Mouse (Mus musculus) neural tube, embryonic 14.5 days (tissue): ENCODE measurements around the gene Rgl1. TPM values are rescaled to one million over a fixed set of nuclear protein-coding genes. Genes with fewer than 3 reads are reported as not detected.

Experiments
- ATAC-seq: fragments of 200-750 bp; cut with Nextera tagmentation; 2 replicates; pipeline ENCODE4 v1.8.0; 2017; ENCODE audit warnings: low read depth, mild to moderate bottlenecking, moderate TSS enrichment, moderate library complexity
- H3K27ac ChIP-seq: fragments of 300-500 bp; sonication (generic); 2 replicates; pipeline ENCODE4 v1.5.1; 2014; ENCODE audit warnings: low read depth, mild to moderate bottlenecking, control low read depth, low read length, moderate library complexity, mixed read lengths
- H3K27me3 ChIP-seq: fragments of 300-500 bp; sonication (generic); 2 replicates; pipeline ENCODE4 v1.6.1; 2014; ENCODE audit warnings: low read length; ENCODE audit not compliant: control insufficient read depth, insufficient read depth
- H3K36me3 ChIP-seq: fragments of 300-500 bp; sonication (generic); 2 replicates; pipeline ENCODE4 v1.6.1; 2014; ENCODE audit warnings: low read length, mixed read lengths; ENCODE audit not compliant: control insufficient read depth, insufficient read depth
- H3K4me1 ChIP-seq: fragments of 300-500 bp; sonication (generic); 2 replicates; pipeline ENCODE4 v1.6.1; 2014; ENCODE audit warnings: low read length; ENCODE audit not compliant: control insufficient read depth, insufficient read depth
- H3K4me2 ChIP-seq: fragments of 300-500 bp; sonication (generic); 2 replicates; pipeline ENCODE4 v1.6.1; 2014; ENCODE audit warnings: mild to moderate bottlenecking, low read depth, low read length, control low read depth
- H3K4me3 ChIP-seq: fragments of 300-500 bp; sonication (generic); 2 replicates; pipeline ENCODE4 v1.5.1; 2014; ENCODE audit warnings: low read depth, low read length, control low read depth, mixed read lengths
- H3K9ac ChIP-seq: fragments of 300-500 bp; sonication (generic); replicated peaks from 2 replicates; pipeline ENCODE4 v1.6.1; 2014; ENCODE audit warnings: low read depth, mild to moderate bottlenecking, control low read depth, low read length, mixed read lengths
- H3K9me3 ChIP-seq: fragments of 300-500 bp; sonication (generic); 2 replicates; pipeline ENCODE4 v1.6.1; 2016; ENCODE audit warnings: low read length; ENCODE audit not compliant: control insufficient read depth
- WGBS: fragments of 180-500 bp; shearing (Covaris S2); extraction: QIAGEN DNeasy Blood & Tissue Kit; methylation state at CpG from one replicate; pipeline ENCODE4 v1.1.7; 2014; 5-methylcytosine and 5-hydroxymethylcytosine counted together
- polyA plus RNA-seq: library from polyadenylated mRNA; unstranded; fragments of >200 nt; fragmentation: Nextera tagmentation; extraction: Ambion mirVana; gene quantifications from 2 replicates; pipeline ENCODE4 v1.2.1, GENCODE M21; 2014

The Rgl1 gene
- polyA plus RNA-seq: 14.9 and 23.8 TPM in 2 replicates

DNA sequence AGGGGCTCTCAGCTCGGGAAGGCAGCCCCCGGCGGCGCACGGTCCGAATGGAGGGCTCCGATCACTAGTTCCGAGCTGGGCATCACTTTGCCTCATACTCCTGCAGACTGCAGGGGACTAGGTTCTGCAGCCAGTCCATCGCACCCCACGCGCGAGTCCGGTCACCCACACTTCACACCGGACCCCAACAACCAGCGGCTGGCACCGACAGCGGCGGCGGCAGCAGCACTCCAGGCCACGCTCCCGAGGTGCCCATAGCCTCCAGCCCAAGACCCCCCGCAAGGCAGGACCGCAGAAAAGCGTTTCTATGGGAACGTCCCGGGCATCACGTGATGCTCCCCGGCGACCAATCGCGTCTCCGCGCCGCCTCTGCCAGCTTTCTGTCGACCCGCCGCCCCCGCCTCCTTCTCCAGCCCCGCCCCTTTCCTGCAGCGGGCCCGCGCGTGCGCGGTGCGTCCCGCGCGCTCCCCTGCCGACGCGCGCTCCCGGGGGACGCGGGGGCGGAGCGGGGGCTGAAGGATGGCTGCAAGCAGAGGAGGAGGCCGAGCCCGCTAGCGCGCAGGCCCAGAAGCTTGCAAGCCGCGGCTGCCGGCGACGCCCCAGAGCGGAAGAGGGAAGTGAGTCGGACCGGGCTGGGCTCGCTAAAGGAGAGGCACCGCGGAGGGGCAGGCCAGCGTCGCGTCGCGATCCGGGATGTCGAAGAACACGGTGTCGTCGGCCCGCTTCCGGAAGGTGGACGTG lies at the start of gene Rgl1, which contains the start of gene Arpc5:
TSS of gene Rgl1 (minus strand) at position 320 of the 741 bp plus-strand sequence.
TSS of gene Arpc5 (plus strand) at position 511 of the 741 bp plus-strand sequence.
- Histone ChIP-seq H3K36me3 (peaks cover 6% of the 10 kb centered on the region; the same call in 1 of the 2 replicates), H3K27ac (peak within 1 kb of the TSS; percentile 85), H3K9me3 (no peaks in the 10 kb centered on the region), H3K4me3 (peak within 1 kb of the TSS; percentile 94), H3K4me1 (peaks cover 3% of the 10 kb centered on the region; the same call in 1 of the 2 replicates), H3K4me2 (peak within 1 kb of the TSS; percentile 69), H3K27me3 (no peaks in the 10 kb centered on the region; the same call in 1 of the 2 replicates), H3K9ac (peak within 1 kb of the TSS; percentile 93)
- under 1% methylated on average over 83 of the region's 86 CpGs for WGBS
- ATAC-seq: peak; percentile 97

DNA sequence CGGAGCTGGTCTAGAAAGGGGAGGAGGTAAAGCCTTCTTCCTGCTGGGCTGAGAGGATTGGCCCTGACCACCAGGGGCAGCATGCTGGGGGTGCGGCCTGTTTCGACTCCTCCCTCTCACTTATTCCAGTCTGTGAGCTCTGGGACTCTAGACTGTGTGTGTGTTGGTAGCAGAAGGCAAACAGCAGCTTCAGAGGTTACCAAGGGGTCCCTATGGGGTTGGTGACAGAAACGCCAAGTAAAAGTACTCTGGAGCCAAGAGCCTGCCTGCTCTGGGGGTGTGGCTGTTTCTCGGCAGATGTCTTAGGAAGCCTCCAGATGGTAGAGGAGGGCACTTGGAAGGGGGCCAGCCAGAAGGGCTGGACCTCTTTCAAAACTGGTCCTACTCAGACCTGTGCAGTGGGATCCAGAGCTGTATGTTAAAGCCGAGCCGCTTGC lies 49.1 kb upstream of the Rgl1 start:
- no peak overlapping the region for H3K27ac ChIP-seq
- no peaks in the 10 kb centered on the region for H3K27me3 ChIP-seq
- 20% methylated on average over 7 of the region's 7 CpGs for WGBS
- no peaks in the 10 kb centered on the region for H3K36me3 ChIP-seq
- no peak overlapping the region for H3K4me2 ChIP-seq
- no peak overlapping the region for H3K4me3 ChIP-seq
- H3K4me1 ChIP-seq: peaks cover 13% of the 10 kb centered on the region; the same call in 1 of the 2 replicates
- H3K9me3 ChIP-seq: no peaks in the 10 kb centered on the region
- no peak overlapping the region for H3K9ac ChIP-seq
- peak; percentile 77 for ATAC-seq

DNA sequence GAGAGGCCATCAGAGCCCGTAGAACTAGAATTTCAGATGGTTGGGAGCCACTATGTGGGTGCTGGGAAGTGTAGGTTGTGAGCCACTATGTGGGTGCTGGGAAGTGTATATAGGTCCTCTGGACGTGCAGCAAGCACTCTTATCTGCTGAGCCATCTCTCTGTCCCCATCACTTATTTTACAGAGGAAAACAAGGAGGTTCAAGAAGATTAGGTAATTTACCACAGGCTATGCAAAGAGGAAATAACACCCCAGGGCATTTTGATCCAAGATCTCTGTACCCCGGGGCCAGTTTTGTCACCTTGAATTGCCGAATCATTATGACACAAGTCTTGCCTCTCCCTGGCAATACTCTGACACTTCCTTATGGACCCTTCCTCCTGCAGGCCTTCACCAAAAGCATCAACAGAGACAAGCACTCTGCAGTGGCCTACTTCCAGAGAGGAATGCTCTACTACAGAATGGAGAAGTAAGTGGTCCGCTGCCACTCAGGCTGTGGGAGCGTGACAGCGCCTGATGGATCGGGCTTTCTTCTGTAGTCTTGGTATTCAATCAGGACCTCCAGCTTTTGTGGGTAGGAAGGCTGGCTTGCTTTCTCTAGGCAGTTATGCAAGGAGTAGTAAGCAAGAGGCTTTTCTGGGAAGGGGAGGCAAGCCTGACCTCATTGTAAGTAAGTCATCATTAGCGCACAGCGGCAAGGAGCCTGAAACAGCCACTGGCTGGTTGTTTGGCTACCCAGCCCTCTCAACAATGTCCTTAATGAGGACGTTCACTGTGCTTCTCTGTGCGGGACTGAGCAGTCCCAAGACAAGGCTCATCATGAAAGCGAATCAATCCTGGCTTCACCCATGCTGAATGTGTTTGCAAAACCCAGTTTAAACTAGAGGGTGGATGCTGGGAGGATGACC lies 44.6 kb upstream of the Rgl1 start:
- H3K4me2 ChIP-seq: no peak overlapping the region
- no peak overlapping the region for H3K4me3 ChIP-seq
- 0 out of 2 replicates have a peak, but pooled peaks cover 5% of the 10 kb centered on the region for H3K4me1 ChIP-seq
- WGBS: 60% methylated on average over 13 of the region's 13 CpGs
- ATAC-seq: no peak
- H3K9ac ChIP-seq: no peak overlapping the region
- no peaks in the 10 kb centered on the region for H3K36me3 ChIP-seq
- no peaks in the 10 kb centered on the region for H3K9me3 ChIP-seq
- no peak overlapping the region for H3K27ac ChIP-seq
- no peaks in the 10 kb centered on the region for H3K27me3 ChIP-seq

DNA sequence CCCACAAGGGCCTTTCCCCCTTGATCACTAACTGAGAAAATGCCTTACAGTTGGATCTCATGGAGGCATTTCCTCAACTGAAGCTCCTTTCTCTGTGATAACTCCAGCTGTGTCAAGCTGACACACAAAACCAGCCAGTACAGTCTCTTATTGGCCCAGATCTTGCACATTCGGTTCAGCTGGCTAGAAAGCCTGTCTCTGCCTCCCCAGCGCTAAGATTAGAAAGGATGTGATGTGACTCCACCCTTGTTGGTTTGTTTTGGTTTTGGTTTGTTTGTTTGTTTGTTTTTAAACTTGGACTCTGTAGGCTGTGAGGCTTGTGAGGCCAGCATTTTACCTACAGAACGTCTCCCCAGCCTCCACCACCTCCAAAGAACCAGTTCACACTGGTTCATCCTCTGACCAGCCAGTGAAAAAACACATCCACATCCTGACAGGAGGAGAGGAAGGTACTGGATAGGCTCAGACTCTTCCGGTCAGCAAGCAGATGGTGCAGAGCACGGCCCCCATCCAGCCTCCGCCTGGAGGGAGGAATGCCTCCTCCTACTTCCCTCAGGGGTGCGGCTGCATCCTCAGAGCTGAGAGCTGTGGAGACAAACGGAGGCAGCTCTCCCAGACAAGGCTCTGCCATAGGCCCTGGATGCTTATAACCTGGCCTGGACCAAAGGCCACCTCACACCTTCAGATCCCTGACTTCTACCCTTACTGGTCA lies 43.5 kb upstream of the Rgl1 start:
- Histone ChIP-seq H3K27me3 (no peaks in the 10 kb centered on the region), H3K4me1 (no peaks in the 10 kb centered on the region), H3K9me3 (no peaks in the 10 kb centered on the region), H3K4me2 (no peak overlapping the region), H3K36me3 (no peaks in the 10 kb centered on the region), H3K4me3 (no peak overlapping the region), H3K9ac (no peak overlapping the region), H3K27ac (no peak overlapping the region)
- WGBS: 38% methylated on average over 8 of the region's 8 CpGs
- ATAC-seq: no peak

DNA sequence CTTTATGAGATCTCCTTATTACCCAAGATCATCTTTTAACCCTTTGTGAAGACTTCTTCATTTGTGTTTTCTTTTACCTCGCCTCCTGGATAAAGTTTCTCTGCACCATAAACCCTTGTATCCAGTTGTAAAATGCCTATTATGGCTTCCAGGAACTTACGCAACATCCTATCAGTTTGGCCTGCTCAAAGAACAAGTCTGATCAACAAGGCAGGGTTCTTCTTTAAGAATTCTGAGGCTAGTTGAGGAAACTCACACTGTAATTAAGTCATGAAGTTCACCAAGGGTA lies 42.2 kb upstream of the Rgl1 start:
- no peak for ATAC-seq
- H3K36me3 ChIP-seq: no peaks in the 10 kb centered on the region
- H3K9me3 ChIP-seq: no peaks in the 10 kb centered on the region
- H3K4me2 ChIP-seq: no peak overlapping the region
- H3K27me3 ChIP-seq: no peaks in the 10 kb centered on the region
- no peak overlapping the region for H3K4me3 ChIP-seq
- no peak overlapping the region for H3K27ac ChIP-seq
- no peak overlapping the region for H3K9ac ChIP-seq
- WGBS: 70% methylated on average over 2 of the region's 2 CpGs
- no peaks in the 10 kb centered on the region for H3K4me1 ChIP-seq

DNA sequence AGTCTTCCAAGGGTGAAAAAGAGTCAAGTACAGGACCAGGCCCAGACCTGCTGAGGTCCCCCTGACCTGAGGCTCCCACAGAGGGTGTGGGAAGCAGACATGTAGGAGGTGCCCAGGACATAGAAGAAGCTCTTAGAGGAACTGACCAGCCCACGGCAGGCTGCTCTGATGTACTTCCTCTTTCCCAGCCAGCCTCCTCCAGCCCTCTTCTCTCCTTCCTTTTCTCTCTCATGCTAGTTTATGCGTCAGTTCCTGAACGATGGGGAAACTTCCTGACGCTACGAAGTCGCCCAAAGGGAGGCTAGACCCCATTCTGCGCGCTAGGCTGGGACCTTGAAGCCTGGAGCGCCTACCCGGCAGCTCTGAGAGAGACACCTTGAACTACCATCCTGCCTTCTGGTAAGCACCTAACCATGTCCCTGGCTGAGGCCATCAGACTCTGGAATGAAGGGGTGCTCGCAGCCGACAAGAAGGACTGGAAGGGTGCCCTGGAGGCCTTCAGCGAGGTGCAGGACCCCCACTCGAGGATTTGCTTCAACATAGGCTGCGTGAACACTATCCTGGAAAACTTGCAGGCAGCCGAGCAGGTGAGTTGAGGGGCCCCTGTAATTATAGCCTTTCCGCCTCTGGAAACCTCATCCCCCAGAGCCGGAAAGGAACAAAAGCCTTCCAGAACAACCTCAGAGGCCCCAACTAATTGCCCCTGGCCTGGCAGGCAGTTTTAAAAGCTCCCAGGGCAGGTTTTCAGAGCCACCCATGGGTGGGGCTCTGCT lies 41.7 kb upstream of the Rgl1 start:
- Histone ChIP-seq H3K27ac (no peak overlapping the region), H3K4me3 (no peak overlapping the region), H3K4me2 (no peak overlapping the region), H3K36me3 (no peaks in the 10 kb centered on the region), H3K9me3 (no peaks in the 10 kb centered on the region), H3K4me1 (no peaks in the 10 kb centered on the region), H3K27me3 (no peaks in the 10 kb centered on the region), H3K9ac (no peak overlapping the region)
- no peak for ATAC-seq
- 67% methylated on average over 18 of the region's 18 CpGs for WGBS

DNA sequence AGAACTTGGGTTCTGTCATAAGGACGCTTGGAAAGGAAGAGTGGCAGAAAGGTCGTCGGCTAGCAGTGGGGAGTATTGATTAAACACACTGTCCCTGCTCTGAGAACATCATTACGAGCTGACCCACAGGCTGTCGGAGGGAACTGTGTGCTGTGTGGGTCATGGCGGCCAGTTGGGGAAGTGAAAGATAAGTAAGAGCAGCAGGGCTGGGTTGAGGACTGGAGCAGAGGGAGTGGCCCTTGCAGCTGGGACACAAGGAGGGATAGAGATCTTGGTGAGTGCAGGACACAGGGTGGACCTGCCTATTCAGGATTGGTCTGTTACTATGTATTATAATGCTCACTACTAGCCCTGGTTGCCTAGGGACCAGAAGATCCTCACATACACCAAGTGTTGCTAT lies 38.8 kb upstream of the Rgl1 start:
- no peak overlapping the region for H3K4me2 ChIP-seq

DNA sequence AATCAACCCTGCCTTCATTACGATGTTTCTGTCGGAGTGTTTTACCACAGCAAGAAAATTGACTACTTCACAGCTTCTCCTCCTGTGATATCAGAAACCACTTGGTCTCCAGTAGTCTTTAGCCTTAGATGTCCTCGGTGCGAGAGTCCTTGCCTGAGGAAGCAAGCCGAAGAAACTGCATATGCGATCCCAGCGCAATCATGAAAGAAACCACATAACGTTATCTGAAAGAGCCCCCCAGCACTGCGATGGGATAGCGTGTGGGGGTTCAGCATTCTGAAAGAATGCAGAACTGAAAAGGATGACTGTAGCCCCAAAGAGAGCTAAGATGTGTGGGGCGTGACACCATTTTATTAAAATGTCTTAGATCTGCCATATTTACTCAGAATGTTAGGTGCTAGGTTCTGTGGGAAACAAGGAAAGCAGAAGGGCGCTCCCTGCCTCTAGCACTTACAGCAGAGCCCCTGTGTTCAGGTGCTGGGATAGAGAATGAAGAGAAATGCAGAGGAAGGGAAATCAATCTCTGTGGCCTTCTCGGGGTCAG lies 34.6 kb upstream of the Rgl1 start:
- Histone ChIP-seq H3K27ac (no peak overlapping the region), H3K4me3 (no peak overlapping the region), H3K36me3 (no peaks in the 10 kb centered on the region), H3K4me1 (no peaks in the 10 kb centered on the region), H3K9ac (no peak overlapping the region), H3K27me3 (no peaks in the 10 kb centered on the region), H3K9me3 (no peaks in the 10 kb centered on the region), H3K4me2 (no peak overlapping the region)
- WGBS: 81% methylated on average over 13 of the region's 13 CpGs
- no peak for ATAC-seq

More for the DNA sequence above, 38.8 kb upstream of the Rgl1 start:
- WGBS: 87% methylated on average over 6 of the region's 6 CpGs
- Histone ChIP-seq H3K36me3 (no peaks in the 10 kb centered on the region), H3K4me1 (no peaks in the 10 kb centered on the region), H3K9ac (no peak overlapping the region), H3K9me3 (no peaks in the 10 kb centered on the region), H3K27ac (no peak overlapping the region), H3K4me3 (no peak overlapping the region), H3K27me3 (no peaks in the 10 kb centered on the region)
- no peak for ATAC-seq
